Mouse (Mus musculus) G1E (cell line): Measurements from ENCODE around the gene Taf12.

Source experiments
- CTCF ChIP-seq: IDR thresholded peaks from 2 replicates; pipeline ENCODE4 v1.5.1; 2012; ENCODE audit warnings: low read depth, low read length, inconsistent platforms, mixed read lengths
- GATA1 ChIP-seq: IDR thresholded peaks from 2 replicates; pipeline ENCODE4 v1.6.1; 2012; ENCODE audit warnings: borderline replicate concordance, low read length, inconsistent platforms, mixed read lengths
- POLR2AphosphoS5 ChIP-seq: IDR thresholded peaks from 2 replicates; pipeline ENCODE4 v1.6.1; 2012; ENCODE audit warnings: low read depth, low read length, inconsistent platforms; ENCODE audit not compliant: insufficient replicate concordance
- TAL1 ChIP-seq: conservative IDR thresholded peaks from 2 replicates; pipeline ENCODE4 v1.6.1; 2012; ENCODE audit warnings: low read depth, low read length, inconsistent platforms, mixed read lengths

DNA sequence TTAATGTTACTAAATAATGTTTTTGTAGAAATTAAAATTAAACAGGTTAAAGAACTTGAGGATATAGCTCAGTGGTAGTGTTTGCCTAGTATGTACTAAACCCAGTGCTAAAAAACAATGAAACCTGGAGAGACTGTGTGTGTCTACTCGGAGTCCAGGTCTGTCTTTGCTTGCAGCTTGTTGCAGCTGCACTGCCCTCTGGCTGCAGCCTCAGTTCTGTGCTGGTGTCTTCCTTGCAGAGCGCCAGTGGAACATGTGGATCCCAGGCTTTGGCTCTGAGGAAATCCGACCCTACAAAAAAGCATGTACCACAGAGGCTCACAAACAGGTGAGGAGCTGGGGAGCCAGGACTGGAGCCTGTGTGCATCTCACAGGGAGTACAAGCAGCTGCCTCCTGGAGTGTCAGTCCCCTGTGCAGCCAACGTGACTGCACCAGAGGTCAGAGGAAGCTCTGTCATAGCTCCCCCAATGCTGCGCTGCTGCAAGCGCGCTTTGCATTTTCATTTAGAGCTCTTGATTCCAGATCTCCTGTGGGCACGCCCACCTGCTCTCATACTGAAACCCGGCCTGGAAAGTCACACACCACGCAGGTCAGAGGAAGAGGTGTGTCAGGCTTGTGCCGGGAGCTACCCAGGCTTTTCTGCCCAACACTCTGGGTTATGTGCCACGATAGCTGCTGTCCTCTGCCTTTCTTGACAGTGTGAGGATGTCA is 17.6 kb downstream of the Taf12 start:
- TF ChIP-seq CTCF (no peak), POLR2AphosphoS5 (no peak), TAL1 (no peak), GATA1 (no peak)
